Mouse (Mus musculus) myocyte (in vitro differentiated cells): ENCODE results near the gene Nedd9. TPM values are rescaled to one million over a fixed set of nuclear protein-coding genes. Genes with fewer than 3 reads are reported as not detected.

Experiments
- H3K27me3 ChIP-seq: one replicate; pipeline ENCODE4 v1.6.1; 2011; ENCODE audit not compliant: control insufficient read depth, insufficient read depth, insufficient read length
- H3K36me3 ChIP-seq: one replicate; pipeline ENCODE4 v1.6.1; 2011; ENCODE audit not compliant: control insufficient read depth, insufficient read depth
- H3K4me2 ChIP-seq: one replicate; pipeline ENCODE4 v1.6.1; 2011; ENCODE audit warnings: low read depth, control low read depth
- H3K4me3 ChIP-seq: one replicate; pipeline ENCODE4 v1.5.1; 2011; ENCODE audit warnings: mild to moderate bottlenecking, control low read depth, moderate library complexity
- H3K79me2 ChIP-seq: one replicate; pipeline ENCODE4 v1.6.1; 2011; ENCODE audit not compliant: control insufficient read depth, insufficient read depth
- H3ac ChIP-seq: one replicate; pipeline ENCODE4 v1.6.1; 2011; ENCODE audit not compliant: control insufficient read depth, insufficient read length
- CEBPB ChIP-seq: IDR thresholded peaks from 2 replicates; pipeline ENCODE4 v1.6.1; 2011; ENCODE audit warnings: mild to moderate bottlenecking, moderate library complexity; ENCODE audit not compliant: poor library complexity, insufficient read depth, severe bottlenecking
- E2F4 ChIP-seq: IDR thresholded peaks from one replicate; pipeline ENCODE4 v1.6.1; 2011; ENCODE audit warnings: mild to moderate bottlenecking, control low read depth, moderate library complexity; ENCODE audit not compliant: insufficient read depth
- MAX ChIP-seq: IDR thresholded peaks from one replicate; pipeline ENCODE4 v1.6.1; 2011; ENCODE audit warnings: low read depth, mild to moderate bottlenecking, control low read depth
- MYOD1 ChIP-seq, 3 experiments: IDR thresholded peaks; one replicate each; pipeline ENCODE4 v1.6.1; 2011; ENCODE audit warnings: control low read depth in 2 of 3, low read depth in 2 of 3, mild to moderate bottlenecking in 2 of 3, moderate library complexity in 1 of 3; ENCODE audit not compliant: insufficient read length in 2 of 3, control insufficient read depth in 1 of 3
- MYOG ChIP-seq, 3 experiments: IDR thresholded peaks; one replicate each; pipeline ENCODE4 v1.6.1; 2011; ENCODE audit warnings: control low read depth in 2 of 3, low read depth in 2 of 3, mild to moderate bottlenecking in 2 of 3; ENCODE audit not compliant: insufficient read length in 2 of 3, control insufficient read depth in 1 of 3, insufficient read depth in 1 of 3
- POLR2A ChIP-seq: IDR thresholded peaks from one replicate; pipeline ENCODE4 v1.6.1; 2011; ENCODE audit warnings: low read depth, mild to moderate bottlenecking, control low read depth, moderate library complexity; ENCODE audit not compliant: insufficient read length
- POLR2AphosphoS2 ChIP-seq: IDR thresholded peaks from one replicate; pipeline ENCODE4 v1.6.1; 2011; ENCODE audit warnings: low read depth, control low read depth; ENCODE audit not compliant: insufficient read length
- REST ChIP-seq: IDR thresholded peaks from one replicate; pipeline ENCODE4 v1.6.1; 2011; ENCODE audit warnings: mild to moderate bottlenecking, control low read depth, moderate library complexity; ENCODE audit not compliant: insufficient read depth, insufficient read length
- SRF ChIP-seq: IDR thresholded peaks from one replicate; pipeline ENCODE4 v1.6.1; 2011; ENCODE audit warnings: low read depth; ENCODE audit not compliant: control insufficient read depth, insufficient read length
- TCF12 ChIP-seq: IDR thresholded peaks from one replicate; pipeline ENCODE4 v1.6.1; 2011; ENCODE audit warnings: mild to moderate bottlenecking, control low read depth; ENCODE audit not compliant: poor library complexity, insufficient read depth, severe bottlenecking
- TCF3 ChIP-seq: IDR thresholded peaks from one replicate; pipeline ENCODE4 v1.6.1; 2011; ENCODE audit warnings: low read depth, control low read depth; ENCODE audit not compliant: insufficient read length
- USF1 ChIP-seq: IDR thresholded peaks from one replicate; pipeline ENCODE4 v1.6.1; 2011; ENCODE audit warnings: low read depth, mild to moderate bottlenecking, control low read depth, moderate library complexity
- polyA plus RNA-seq: library from polyadenylated mRNA; unstranded; fragments of >200 nt; fragmentation: generic; extraction: Trizol; gene quantifications from one replicate; pipeline ENCODE4 v1.2.1, GENCODE M21; 2012; ENCODE audit warnings: missing spikeins

The Nedd9 gene
- polyA plus RNA-seq, 1 experiment: 11.6 TPM

DNA sequence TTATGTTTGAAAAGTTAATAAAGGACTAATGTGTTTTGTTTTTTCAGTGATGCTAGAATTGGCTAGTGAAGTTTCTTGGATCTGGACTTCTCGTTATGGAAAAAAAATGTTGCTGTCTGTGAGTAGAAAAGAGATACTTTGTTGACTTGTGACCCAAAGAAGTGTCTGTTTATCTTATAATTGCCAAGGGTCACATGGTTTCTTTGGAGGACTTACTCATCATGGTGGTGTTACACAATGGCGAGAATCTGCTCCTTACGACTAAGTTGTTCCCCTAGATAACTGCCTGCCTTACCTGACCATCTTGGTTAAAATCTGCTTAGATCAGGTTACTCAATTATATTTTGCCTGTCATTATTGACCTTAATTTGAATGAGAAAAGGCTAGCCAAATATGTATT, 26.3 kb upstream of the Nedd9 start:
- TF ChIP-seq REST (no peak), MYOG (IDR thresholded peaks at IDR 0.05; ENCODE audit: control insufficient read depth in 1 of 3, insufficient read depth in 1 of 3, insufficient read length in 2 of 3, low read depth in 2 of 3) (no peak), CEBPB (no peak), MAX (no peak), MYOD1 (IDR thresholded peaks at IDR 0.05; ENCODE audit: control insufficient read depth in 1 of 3, insufficient read length in 2 of 3, low read depth in 2 of 3) (no peak), POLR2A (no peak), SRF (no peak), POLR2AphosphoS2 (no peak), USF1 (no peak), TCF12 (no peak), E2F4 (no peak), TCF3 (no peak)
- H3K4me2 ChIP-seq: no peak overlapping the region
- no peaks in the 10 kb centered on the region for H3K79me2 ChIP-seq
- H3K36me3 ChIP-seq: no peaks in the 10 kb centered on the region
- no peaks in the 10 kb centered on the region for H3K27me3 ChIP-seq
- no peak overlapping the region for H3ac ChIP-seq
- no peak overlapping the region for H3K4me3 ChIP-seq

DNA sequence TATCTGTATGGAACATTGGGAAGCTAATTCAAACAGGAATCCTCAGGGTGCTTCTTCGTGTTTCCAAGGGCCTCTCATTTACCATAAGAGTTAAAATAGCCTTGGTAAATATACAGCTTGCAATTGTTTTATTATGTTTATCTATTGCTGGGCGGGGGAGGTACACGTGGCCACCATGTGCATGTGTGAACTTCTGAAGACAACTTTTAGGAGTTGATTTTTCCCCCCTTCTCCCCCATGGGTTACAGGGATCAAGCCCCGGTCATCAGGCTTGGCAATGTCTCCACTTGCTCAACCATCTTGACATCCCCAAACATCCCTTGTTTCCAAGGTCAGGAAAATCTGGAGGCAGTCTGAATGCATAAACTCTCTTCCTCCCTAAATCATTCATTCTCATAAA, 25.1 kb upstream of the Nedd9 start:
- Histone ChIP-seq H3K27me3 (no peaks in the 10 kb centered on the region), H3K4me2 (no peak overlapping the region), H3ac (no peak overlapping the region), H3K36me3 (no peaks in the 10 kb centered on the region), H3K4me3 (no peak overlapping the region), H3K79me2 (no peaks in the 10 kb centered on the region)
- no peak for TF ChIP-seq MYOG (IDR thresholded peaks at IDR 0.05; ENCODE audit: control insufficient read depth in 1 of 3, insufficient read depth in 1 of 3, insufficient read length in 2 of 3, low read depth in 2 of 3)
- no peak for TF ChIP-seq USF1
- TF ChIP-seq TCF12: no peak
- no peak for TF ChIP-seq MYOD1 (IDR thresholded peaks at IDR 0.05; ENCODE audit: control insufficient read depth in 1 of 3, insufficient read length in 2 of 3, low read depth in 2 of 3)
- no peak for TF ChIP-seq REST

DNA sequence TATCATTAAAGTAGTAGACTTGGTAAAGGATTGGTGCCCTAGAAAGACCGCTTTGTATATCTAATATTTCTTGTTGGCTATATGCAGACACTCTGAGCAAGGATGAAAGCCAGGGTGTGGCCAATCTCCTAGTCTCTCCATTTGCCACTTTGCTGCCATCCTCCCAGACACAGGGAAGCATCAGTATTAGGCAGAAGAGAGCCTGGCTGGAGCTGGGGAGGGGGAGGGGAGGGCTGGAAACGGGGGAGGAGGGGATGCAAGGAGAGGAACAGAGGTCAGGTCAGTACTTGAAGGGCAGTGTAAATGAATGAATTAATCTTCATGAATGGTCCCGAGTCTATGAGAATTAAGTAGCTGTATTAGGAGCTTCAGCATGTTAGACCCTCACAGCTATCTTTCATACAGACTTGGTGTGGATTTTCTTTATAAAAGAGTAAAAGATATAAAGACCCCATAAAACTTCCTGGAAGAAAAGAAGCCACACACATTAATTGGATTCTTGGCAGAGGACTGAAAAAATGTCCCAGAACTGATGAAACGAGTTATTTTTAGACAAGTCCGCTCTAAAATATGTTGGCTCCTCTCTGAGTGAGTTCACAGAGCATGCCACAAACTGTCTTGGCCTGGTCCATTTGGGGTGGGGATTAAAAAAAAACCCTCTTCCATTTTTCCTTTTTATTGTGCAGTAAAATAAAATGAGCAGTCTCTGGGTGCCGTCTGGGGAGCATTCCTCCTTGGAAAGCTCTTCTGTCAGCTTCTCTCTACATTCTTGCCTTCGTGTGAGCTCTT, 23.7 kb upstream of the Nedd9 start:
- no peaks in the 10 kb centered on the region for H3K36me3 ChIP-seq
- no peak overlapping the region for H3K4me3 ChIP-seq
- no peaks in the 10 kb centered on the region for H3K79me2 ChIP-seq
- TF ChIP-seq POLR2AphosphoS2 (no peak), MYOD1 (IDR thresholded peaks at IDR 0.05; ENCODE audit: control insufficient read depth in 1 of 3, insufficient read length in 2 of 3, low read depth in 2 of 3) (no peak), SRF (no peak), REST (no peak), CEBPB (no peak), TCF3 (no peak), POLR2A (no peak), E2F4 (no peak), MAX (no peak), TCF12 (no peak), MYOG (IDR thresholded peaks at IDR 0.05; ENCODE audit: control insufficient read depth in 1 of 3, insufficient read depth in 1 of 3, insufficient read length in 2 of 3, low read depth in 2 of 3) (no peak), USF1 (no peak)
- H3ac ChIP-seq: no peak overlapping the region
- no peaks in the 10 kb centered on the region for H3K27me3 ChIP-seq
- H3K4me2 ChIP-seq: peak overlapping the region; percentile 50

DNA sequence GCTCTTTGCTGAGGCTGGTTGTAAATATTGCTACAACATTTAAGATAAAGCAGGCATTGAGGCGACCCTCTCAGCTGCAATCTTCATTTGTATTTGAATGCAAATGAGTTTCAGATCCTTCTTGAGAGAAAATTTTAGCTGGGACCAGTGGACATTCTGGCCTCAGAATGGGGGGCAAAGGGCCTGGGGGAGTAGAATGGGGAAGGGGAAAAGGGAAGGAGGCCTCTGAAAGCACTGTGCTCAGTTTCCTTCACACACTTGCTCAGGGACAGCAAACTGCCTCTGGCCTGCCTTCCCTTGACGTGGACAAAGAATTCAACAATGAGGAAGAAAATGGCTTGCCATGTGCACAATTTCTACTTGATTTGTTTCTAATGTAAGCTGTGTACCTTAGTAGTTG, 18.4 kb upstream of the Nedd9 start:
- Histone ChIP-seq H3K36me3 (no peaks in the 10 kb centered on the region), H3K4me3 (no peak overlapping the region), H3ac (no peak overlapping the region), H3K79me2 (no peaks in the 10 kb centered on the region), H3K27me3 (no peaks in the 10 kb centered on the region), H3K4me2 (no peak overlapping the region)
- TF ChIP-seq CEBPB: no peak

DNA sequence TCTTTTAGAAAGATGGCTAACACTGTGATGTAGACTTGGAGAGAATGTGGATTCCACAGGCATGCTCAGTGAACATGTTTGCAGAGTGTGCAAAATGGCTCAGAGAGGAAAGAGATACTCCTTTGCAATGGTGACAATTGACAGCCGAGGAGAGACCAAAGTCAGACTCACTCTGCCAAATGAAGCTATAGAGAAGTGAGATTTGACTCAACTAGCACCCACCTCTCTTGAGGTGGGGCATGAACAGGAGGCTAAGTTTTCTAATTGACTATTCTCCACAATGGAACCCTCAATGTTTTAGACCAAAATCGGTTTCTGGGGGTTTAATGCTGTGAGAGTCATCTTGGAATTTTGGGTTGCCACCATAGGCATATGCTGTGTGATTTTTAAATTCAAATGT, 17.8 kb upstream of the Nedd9 start:
- TF ChIP-seq SRF: no peak
- no peak for TF ChIP-seq REST
- TF ChIP-seq TCF3: no peak
- no peak for TF ChIP-seq POLR2AphosphoS2
- no peak for TF ChIP-seq TCF12
- Histone ChIP-seq H3K36me3 (no peaks in the 10 kb centered on the region), H3ac (no peak overlapping the region), H3K4me2 (no peak overlapping the region), H3K27me3 (no peaks in the 10 kb centered on the region), H3K79me2 (no peaks in the 10 kb centered on the region), H3K4me3 (no peak overlapping the region)
